Mouse (Mus musculus): ENCODE measurements at regions not wholly inside any gene's neighbourhood (a gene's known extent, or its start where the extent isn't known, plus 50 kb on each side); places are given as distances from the start of the nearest gene placed in this dataset.

GRCm38 (mm10) chr13:63708567-63708966, 106.5 kb upstream of the Ercc6l2 start:
- no peak overlapping the region for H3K4me3 ChIP-seq
- no peak overlapping the region for H3K27ac ChIP-seq
- WGBS, result 89% methylated on average over 2 of the region's 2 CpGs
- no peaks in the 10 kb centered on the region for H3K36me3 ChIP-seq
- DNase-seq (ENCODE audit: low spot score), result no peak
- H3K27me3 ChIP-seq (ENCODE audit: low read depth, poor library complexity, severe bottlenecking), result 0 out of 2 replicates have a peak, but pooled peaks cover 4% of the 10 kb centered on the region
- H3K9me3 ChIP-seq (replicated peaks), result no peaks in the 10 kb centered on the region
- peaks cover 14% of the 10 kb centered on the region for H3K4me1 ChIP-seq

DNA sequence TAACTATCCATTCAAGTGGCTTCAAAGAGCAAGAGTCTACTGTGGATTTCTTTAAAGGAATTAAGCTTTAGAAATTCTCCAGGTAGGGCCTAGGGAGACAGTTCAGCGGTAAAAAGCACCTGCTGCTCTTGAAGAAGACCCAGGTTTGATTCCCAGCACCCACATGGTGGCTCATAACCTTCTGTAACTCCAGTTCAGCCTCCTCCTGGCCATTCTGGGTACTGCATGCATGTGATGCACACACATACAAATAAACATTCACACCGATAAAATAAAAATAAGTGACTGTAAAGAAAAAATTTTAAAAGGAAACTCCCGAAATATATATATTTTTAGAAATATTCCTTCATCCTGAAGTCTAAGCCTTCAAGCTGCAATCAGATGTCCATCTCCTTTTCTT, 101.9 kb upstream of the Ercc6l2 start:
- DNase-seq (ENCODE audit: low spot score), result no peak
- Histone ChIP-seq H3K36me3 (no peaks in the 10 kb centered on the region), H3K4me3 (no peak overlapping the region), H3K27me3 (ENCODE audit: low read depth, poor library complexity, severe bottlenecking) (no peaks in the 10 kb centered on the region), H3K27ac (no peak overlapping the region), H3K4me1 (peaks cover 2% of the 10 kb centered on the region), H3K9me3 (replicated peaks) (no peaks in the 10 kb centered on the region)
- 89% methylated on average over 3 of the region's 3 CpGs for WGBS

GRCm38 (mm10) chr13:63716498-63716897, 98.5 kb upstream of the Ercc6l2 start:
- Histone ChIP-seq H3K4me3 (no peak overlapping the region), H3K36me3 (no peaks in the 10 kb centered on the region), H3K27me3 (ENCODE audit: low read depth, poor library complexity, severe bottlenecking) (0 out of 2 replicates have a peak, but pooled peaks cover 7% of the 10 kb centered on the region), H3K4me1 (peaks cover 35% of the 10 kb centered on the region), H3K9me3 (replicated peaks) (no peaks in the 10 kb centered on the region), H3K27ac (no peak overlapping the region)
- no peak for DNase-seq (ENCODE audit: low spot score)
- 91% methylated on average over 1 of the region's 1 CpGs for WGBS

- H3K36me3 ChIP-seq, result no peaks in the 10 kb centered on the region
- no peak overlapping the region for H3K4me3 ChIP-seq
- H3K9me3 ChIP-seq (replicated peaks), result no peaks in the 10 kb centered on the region
- H3K4me1 ChIP-seq, result peaks cover 35% of the 10 kb centered on the region
- no peak overlapping the region for H3K27ac ChIP-seq
- 0 out of 2 replicates have a peak, but pooled peaks cover 10% of the 10 kb centered on the region for H3K27me3 ChIP-seq (ENCODE audit: low read depth, poor library complexity, severe bottlenecking)
- WGBS, result 89% methylated on average over 3 of the region's 3 CpGs
- no peak for DNase-seq (ENCODE audit: low spot score)
Observed at GRCm38 (mm10) chr13:63717249-63717648, 97.8 kb upstream of the Ercc6l2 start.

GRCm38 (mm10) chr13:63718782-63719181, 96.3 kb upstream of the Ercc6l2 start:
- peaks cover 18% of the 10 kb centered on the region for H3K27me3 ChIP-seq (ENCODE audit: low read depth, poor library complexity, severe bottlenecking)
- H3K4me3 ChIP-seq, result no peak overlapping the region
- H3K27ac ChIP-seq, result peak overlapping the region; percentile 47; the same call in 1 of the 2 replicates
- H3K36me3 ChIP-seq, result no peaks in the 10 kb centered on the region
- H3K9me3 ChIP-seq (replicated peaks), result no peaks in the 10 kb centered on the region
- WGBS, result 64% methylated on average over 2 of the region's 2 CpGs
- no peak for DNase-seq (ENCODE audit: low spot score)
- peaks cover 35% of the 10 kb centered on the region for H3K4me1 ChIP-seq

GRCm38 (mm10) chr13:63719351-63720207, 95.5 kb upstream of the Ercc6l2 start:
- no peaks in the 10 kb centered on the region for H3K9me3 ChIP-seq (replicated peaks)
- no peak overlapping the region for H3K4me3 ChIP-seq
- DNase-seq (ENCODE audit: low spot score), result peak; percentile 60
- peak overlapping the region; percentile 47 for H3K27ac ChIP-seq
- 14% methylated on average over 8 of the region's 8 CpGs for WGBS
- H3K36me3 ChIP-seq, result no peaks in the 10 kb centered on the region
- H3K27me3 ChIP-seq (ENCODE audit: low read depth, poor library complexity, severe bottlenecking), result peaks cover 21% of the 10 kb centered on the region
- H3K4me1 ChIP-seq, result peaks cover 37% of the 10 kb centered on the region

DNA sequence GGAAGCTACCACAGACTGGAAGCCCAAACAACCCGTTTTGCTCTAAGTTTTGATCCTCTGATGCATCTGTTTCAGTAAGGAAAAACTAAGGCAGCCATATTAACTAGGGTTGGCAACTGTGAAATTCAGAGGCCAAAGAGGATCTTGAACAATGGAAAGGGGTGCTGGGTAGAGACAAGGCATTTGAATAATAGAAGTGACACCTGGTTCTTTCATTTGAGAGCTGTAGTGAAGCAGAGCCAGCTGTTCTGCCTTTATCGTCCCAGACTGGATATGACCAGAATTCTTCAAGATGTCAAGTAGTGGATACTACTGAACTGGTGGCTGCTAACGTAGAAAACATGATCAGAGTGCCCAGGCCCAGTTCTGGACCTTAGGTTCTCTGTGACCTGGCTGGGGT, 94.4 kb upstream of the Ercc6l2 start:
- 84% methylated on average over 3 of the region's 3 CpGs for whole genome bisulfite sequencing
- peaks cover 47% of the 10 kb centered on the region for H3K4me1 ChIP-seq
- DNase-seq (ENCODE audit: low spot score), result no peak
- H3K27me3 ChIP-seq (ENCODE audit: low read depth, poor library complexity, severe bottlenecking), result peaks cover 21% of the 10 kb centered on the region
- no peak overlapping the region; the same call in 1 of the 2 replicates for H3K27ac ChIP-seq
- no peak overlapping the region for H3K4me3 ChIP-seq
- H3K36me3 ChIP-seq, result no peaks in the 10 kb centered on the region
- H3K9me3 ChIP-seq (replicated peaks), result no peaks in the 10 kb centered on the region

GRCm38 (mm10) chr13:63721011-63721625, 93.9 kb upstream of the Ercc6l2 start:
- WGBS, result 70% methylated on average over 5 of the region's 5 CpGs
- no peak for DNase-seq (ENCODE audit: low spot score)
- Histone ChIP-seq H3K27me3 (ENCODE audit: low read depth, poor library complexity, severe bottlenecking) (peaks cover 21% of the 10 kb centered on the region), H3K9me3 (replicated peaks) (no peaks in the 10 kb centered on the region), H3K27ac (no peak overlapping the region), H3K36me3 (no peaks in the 10 kb centered on the region), H3K4me3 (no peak overlapping the region), H3K4me1 (peaks cover 52% of the 10 kb centered on the region)

DNA sequence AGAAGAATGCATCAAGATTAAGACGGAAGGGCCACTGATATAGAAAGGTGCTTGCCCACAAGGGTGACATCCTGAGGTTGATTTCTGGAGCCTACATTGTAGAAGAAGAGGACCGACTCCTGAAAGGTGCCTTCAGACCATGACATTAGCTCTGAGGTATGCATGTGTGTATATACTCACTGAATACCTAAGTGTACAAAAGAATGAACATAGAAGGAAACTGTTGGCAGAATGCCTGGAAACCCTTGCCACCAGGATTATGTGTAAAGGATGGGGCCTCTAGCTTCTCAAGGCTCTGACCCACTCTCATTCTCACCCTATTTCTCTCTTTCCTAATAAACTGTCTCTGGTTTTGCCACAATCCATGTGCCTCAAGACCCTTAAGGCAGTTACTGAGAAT, 90.7 kb upstream of the Ercc6l2 start:
- H3K27me3 ChIP-seq (ENCODE audit: low read depth, poor library complexity, severe bottlenecking), result peaks cover 21% of the 10 kb centered on the region
- H3K36me3 ChIP-seq, result no peaks in the 10 kb centered on the region
- peaks cover 46% of the 10 kb centered on the region for H3K4me1 ChIP-seq
- 91% methylated on average over 2 of the region's 2 CpGs for WGBS
- H3K9me3 ChIP-seq (replicated peaks), result no peaks in the 10 kb centered on the region
- H3K4me3 ChIP-seq, result no peak overlapping the region
- no peak for DNase-seq (ENCODE audit: low spot score)
- 0 out of 2 replicates have a peak overlapping the region, but pooled peaks have one; percentile 56 for H3K27ac ChIP-seq

DNA sequence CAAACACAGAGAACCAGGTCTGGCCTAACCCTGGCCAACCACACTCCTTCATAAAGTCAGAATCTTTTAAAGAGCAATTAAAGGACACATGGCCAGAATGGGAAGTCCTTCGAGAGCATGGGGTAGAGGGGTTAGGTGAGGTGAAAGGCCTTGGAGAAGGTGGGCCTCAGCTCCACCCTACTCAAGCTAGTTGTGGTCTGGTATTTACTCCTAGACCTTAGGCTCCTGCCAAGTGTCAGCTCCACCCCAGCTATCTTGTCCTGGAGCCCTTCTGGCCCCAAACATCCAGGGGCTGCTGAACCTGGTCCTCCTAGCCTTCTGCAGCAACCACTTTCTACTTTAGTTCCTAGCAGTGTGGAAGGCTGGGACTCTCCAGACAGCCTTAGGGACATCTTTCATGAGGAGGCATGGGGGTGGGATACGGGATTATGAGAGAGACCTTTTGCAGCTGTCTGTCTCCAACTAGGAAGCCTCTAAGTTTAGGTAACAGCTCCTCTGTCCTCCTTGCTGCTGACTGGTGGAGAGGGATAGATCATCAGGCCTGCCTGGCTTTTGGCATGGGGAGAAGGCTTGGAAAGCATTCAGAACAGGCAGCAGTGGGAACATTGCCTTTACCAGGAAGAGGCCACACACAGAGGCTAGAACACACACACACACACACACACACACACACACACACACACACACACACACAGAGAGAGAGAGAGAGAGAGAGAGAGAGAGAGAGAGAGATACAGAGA, 90.0 kb upstream of the Ercc6l2 start:
- no peak overlapping the region for H3K4me3 ChIP-seq
- H3K4me1 ChIP-seq, result peaks cover 39% of the 10 kb centered on the region
- H3K27me3 ChIP-seq (ENCODE audit: low read depth, poor library complexity, severe bottlenecking), result peaks cover 21% of the 10 kb centered on the region
- peak; percentile 29 for DNase-seq (ENCODE audit: low spot score)
- H3K9me3 ChIP-seq (replicated peaks), result no peaks in the 10 kb centered on the region
- 0 out of 2 replicates have a peak overlapping the region, but pooled peaks have one; percentile 56 for H3K27ac ChIP-seq
- H3K36me3 ChIP-seq, result no peaks in the 10 kb centered on the region
- 70% methylated on average over 2 of the region's 2 CpGs for WGBS

DNA sequence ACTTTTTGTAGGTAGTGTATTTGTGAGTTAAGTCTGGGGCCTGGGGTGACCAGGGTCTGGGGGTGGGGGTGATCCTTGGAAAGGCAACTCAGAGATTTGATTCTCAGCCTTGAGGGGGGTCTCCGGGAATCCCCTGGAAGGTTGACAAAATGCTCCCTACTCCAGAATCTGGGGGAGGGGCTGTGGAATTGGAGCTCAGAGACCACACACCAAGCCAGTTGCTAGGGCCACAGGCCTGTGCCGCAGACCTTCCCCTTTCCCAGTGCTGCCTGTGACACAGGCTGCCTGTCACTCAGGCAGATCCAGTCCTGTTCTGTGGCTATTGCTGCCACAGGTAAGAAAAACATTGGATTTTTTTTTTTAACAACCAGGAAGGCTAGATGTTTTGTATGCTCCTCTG, 89.0 kb upstream of the Ercc6l2 start:
- Histone ChIP-seq H3K9me3 (replicated peaks) (no peaks in the 10 kb centered on the region), H3K27me3 (ENCODE audit: low read depth, poor library complexity, severe bottlenecking) (peaks cover 15% of the 10 kb centered on the region), H3K27ac (no peak overlapping the region), H3K4me1 (peaks cover 29% of the 10 kb centered on the region), H3K4me3 (no peak overlapping the region), H3K36me3 (no peaks in the 10 kb centered on the region)
- peak; percentile 49 for DNase-seq (ENCODE audit: low spot score)
- WGBS, result 11% methylated on average over 2 of the region's 2 CpGs

GRCm38 (mm10) chr13:63726509-63726908, 88.5 kb upstream of the Ercc6l2 start:
- H3K9me3 ChIP-seq (replicated peaks), result no peaks in the 10 kb centered on the region
- no peak overlapping the region for H3K27ac ChIP-seq
- 92% methylated on average over 6 of the region's 6 CpGs for whole genome bisulfite sequencing
- DNase-seq (ENCODE audit: low spot score), result no peak
- peaks cover 15% of the 10 kb centered on the region for H3K27me3 ChIP-seq (ENCODE audit: low read depth, poor library complexity, severe bottlenecking)
- H3K4me3 ChIP-seq, result no peak overlapping the region
- no peaks in the 10 kb centered on the region for H3K36me3 ChIP-seq
- H3K4me1 ChIP-seq, result peaks cover 25% of the 10 kb centered on the region

GRCm38 (mm10) chr13:63735739-63736138, 79.3 kb upstream of the Ercc6l2 start:
- no peaks in the 10 kb centered on the region for H3K27me3 ChIP-seq (ENCODE audit: low read depth, poor library complexity, severe bottlenecking)
- H3K27ac ChIP-seq, result no peak overlapping the region
- no peak overlapping the region for H3K4me3 ChIP-seq
- no peaks in the 10 kb centered on the region for H3K9me3 ChIP-seq (replicated peaks)
- no peak for DNase-seq (ENCODE audit: low spot score)
- 76% methylated on average over 5 of the region's 5 CpGs for WGBS
- no peaks in the 10 kb centered on the region for H3K36me3 ChIP-seq
- H3K4me1 ChIP-seq, result peaks cover 3% of the 10 kb centered on the region; the same call in 1 of the 2 replicates
